Mouse (Mus musculus) left cerebral cortex, adult 9 months (tissue): Measurements from ENCODE around the gene Invs.

Source experiments
- DNase-seq, 2 experiments: peaks; one replicate each; pipeline ENCODE4 v3.0.0; 2022; ENCODE audit warnings: low spot score in 2 of 2

The Invs gene

GRCm38 (mm10) chr4:48279498-48280134 is at the start of gene Invs, which contains the start of gene Erp44:
Invs (plus strand) TSS chr4:48279760.
Erp44 (minus strand) TSS chr4:48279558.
- peak; percentile 96 to 98 for DNase-seq

DNA sequence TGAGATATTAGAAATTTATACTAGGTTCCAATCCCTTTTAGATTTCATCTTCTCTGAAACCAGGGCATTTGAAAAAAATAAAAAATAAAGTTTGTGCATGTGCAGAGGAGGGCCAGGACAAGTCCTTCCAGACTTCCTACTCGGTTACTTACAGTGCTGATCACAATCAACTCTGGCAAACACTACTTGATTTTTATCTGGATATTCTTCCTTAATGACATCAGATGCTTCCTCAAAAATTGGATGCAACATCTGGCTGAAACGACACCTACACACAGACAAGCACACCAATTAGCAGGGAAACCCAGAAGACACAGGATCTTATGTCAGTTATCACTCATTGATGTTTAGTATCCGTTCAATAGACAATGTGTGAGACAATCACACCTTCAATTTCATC is 42.8 kb upstream of the Invs start:
- no peak for DNase-seq

DNA sequence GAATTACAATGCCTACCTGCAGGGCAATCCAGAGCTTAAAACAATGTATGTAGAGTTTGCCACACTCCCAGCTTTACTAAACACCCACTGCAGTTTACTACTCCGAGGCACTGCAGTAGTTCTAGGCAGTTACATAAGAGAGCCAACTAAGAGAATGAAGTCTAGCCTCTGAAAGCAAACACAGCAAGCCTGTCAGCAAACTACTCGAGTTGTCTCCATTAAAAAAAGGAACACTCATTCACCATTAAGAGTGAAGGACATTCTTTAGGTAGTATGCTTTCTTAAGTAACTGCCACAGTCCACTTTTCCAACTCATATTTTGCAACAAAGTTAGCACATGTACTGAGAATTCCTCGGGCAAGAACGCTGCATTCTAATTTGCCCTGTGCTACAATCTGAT is 40.5 kb upstream of the Invs start:
- no peak for DNase-seq

- no peak for DNase-seq
Measured at GRCm38 (mm10) chr4:48242482-48242881, 37.1 kb upstream of the Invs start.

DNA sequence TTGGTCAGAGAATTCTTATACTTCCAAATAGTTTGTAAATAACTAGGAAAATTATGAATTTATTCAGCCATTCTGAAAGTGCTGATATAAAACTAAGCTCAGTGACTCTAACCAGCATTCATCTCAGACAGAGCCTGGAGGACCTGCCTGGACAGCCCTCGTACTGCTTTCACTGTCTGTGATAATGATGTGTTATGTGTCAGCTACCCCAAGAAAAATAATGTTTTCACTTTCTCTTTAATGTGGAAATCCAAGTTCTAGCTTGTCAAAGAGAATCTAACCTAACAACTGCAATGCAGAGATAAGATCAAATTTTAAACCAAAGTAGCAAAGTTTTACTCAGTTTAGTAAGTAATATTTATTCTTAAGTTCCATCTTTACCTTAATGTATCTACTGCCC is 35.8 kb upstream of the Invs start:
- no peak for DNase-seq

DNA sequence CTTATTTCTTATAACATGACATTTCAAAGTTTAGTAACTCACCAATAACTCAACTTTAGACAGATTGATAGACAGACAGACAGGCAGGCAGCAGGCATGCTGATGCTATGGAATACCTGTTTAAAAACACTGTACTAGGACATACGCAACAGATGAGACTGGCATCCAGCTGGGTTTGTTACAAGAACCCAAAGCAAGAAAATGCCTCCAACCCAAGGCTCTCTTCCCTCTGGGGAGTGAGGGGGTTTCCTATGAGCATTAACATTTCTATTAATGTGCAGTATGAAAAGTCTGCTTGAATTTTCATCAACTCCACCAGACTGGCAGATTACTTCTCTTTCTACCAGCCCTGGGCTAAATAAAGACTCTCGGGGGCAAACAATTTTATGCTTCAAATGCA is 35.3 kb upstream of the Invs start:
- DNase-seq = no peak

- DNase-seq = no peak
Measured at GRCm38 (mm10) chr4:48253266-48253665, 26.3 kb upstream of the Invs start.

- DNase-seq = no peak
Measured at GRCm38 (mm10) chr4:48258045-48258444, 21.5 kb upstream of the Invs start.

DNA sequence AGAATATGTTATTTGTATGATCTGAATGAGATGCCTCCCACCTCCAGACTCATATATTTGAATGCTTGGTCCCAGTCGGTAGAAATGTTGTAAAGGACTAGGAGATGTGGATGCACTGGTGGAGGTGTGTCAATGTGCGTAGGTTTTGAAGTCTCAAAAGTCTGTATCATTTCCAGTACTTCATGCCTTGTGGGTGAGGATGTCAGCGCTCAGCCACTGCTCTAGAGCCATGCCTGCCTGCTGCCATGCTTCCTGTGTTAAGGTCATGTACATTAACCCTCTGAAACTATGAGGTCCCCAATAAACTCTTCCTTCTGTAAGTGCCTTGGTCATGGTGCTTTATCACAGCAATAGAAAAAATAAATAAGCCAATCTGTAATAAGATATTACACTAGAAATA is 11.9 kb upstream of the Invs start:
- DNase-seq = no peak

DNA sequence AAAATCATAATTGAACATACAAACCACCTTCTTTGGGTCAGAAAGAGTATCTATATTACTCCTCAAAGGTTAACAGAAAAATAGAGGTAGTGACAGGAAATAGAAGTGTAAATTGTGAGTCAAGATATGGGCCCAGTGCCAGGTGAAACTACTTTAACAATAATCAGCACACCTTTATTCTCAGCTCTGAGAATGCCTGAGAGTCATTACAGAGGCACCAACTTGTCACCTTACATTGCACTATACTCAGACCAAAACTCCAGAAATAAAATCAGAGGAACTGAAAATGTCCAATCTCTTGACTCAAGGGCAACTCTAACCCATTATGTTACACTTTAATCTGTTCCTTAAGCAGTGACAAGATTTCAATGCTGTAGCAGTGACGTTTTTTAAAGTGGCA is 11.4 kb upstream of the Invs start:
- no peak for DNase-seq

DNA sequence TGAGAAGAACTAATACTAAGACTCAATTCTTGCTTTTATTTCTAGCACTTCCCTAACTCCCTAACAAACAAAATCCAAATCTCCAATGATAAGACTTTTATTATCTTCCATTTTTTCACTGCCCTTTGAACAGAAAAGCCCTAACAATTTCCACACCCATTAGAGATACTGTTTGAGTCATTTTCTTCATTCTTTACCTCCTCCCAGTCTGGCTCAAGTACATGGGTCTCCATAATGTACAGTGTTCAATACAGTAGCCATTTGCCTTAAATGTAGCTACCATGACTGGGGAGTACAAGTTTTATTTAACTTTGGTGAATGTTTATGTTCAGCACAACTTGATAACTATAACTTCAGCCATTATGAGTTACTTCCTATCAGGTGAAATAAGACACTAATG is 9.0 kb upstream of the Invs start:
- DNase-seq = no peak

DNA sequence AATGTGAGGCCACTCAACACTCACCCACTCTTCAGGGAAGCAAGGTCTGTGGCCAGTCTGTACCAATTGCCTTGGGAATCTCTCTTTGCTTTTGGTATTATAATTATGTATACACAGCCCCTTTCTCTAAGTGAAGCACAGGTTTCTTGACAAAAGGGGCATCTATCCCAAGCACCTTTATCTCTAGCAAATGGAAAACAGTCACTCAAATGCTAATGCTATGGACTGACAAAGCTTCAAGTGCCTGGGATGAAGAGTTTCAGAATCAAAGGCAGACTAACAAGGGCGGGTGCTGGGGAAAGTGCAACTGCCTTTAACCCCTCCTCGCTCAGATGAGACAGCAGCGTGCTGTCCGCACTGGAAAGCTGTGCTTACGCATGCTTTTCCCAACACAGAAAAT is 7.7 kb upstream of the Invs start:
- DNase-seq = no peak

GRCm38 (mm10) chr4:48273119-48273829 is 6.3 kb upstream of the Invs start:
- DNase-seq = no peak

DNA sequence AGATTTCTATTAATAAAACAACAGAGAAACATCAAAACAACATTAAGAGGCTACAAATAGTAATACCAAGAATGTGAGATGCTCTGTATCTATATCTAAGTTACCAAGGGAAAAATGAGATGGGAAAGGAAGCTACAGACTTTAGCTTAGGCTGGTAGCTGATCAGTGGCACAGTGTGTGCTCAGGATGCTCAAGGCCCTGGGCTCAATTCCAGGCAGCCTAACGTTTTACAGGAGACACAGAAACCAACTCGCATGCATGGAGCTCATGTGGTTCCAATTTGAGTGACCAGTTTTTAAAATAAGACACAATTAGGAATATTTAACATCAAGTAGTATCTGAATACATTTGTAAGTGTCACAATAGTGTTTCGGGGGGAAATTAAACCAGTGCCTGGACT is 3.8 kb upstream of the Invs start:
- DNase-seq = no peak

- DNase-seq = no peak
Measured at GRCm38 (mm10) chr4:48277011-48277410, 2.5 kb upstream of the Invs start.

GRCm38 (mm10) chr4:48278757-48279497 is 633 bp upstream of the Invs start:
- DNase-seq = peak in 1 of 2 experiments; percentile 33

GRCm38 (mm10) chr4:48281121-48281520 is 1.6 kb downstream of the Invs start:
- no peak for DNase-seq

GRCm38 (mm10) chr4:48287086-48287757 is 7.7 kb downstream of the Invs start:
- peak in 1 of 2 experiments; percentile 24 for DNase-seq

- no peak for DNase-seq
Measured at GRCm38 (mm10) chr4:48314814-48315213, 35.3 kb downstream of the Invs start.

DNA sequence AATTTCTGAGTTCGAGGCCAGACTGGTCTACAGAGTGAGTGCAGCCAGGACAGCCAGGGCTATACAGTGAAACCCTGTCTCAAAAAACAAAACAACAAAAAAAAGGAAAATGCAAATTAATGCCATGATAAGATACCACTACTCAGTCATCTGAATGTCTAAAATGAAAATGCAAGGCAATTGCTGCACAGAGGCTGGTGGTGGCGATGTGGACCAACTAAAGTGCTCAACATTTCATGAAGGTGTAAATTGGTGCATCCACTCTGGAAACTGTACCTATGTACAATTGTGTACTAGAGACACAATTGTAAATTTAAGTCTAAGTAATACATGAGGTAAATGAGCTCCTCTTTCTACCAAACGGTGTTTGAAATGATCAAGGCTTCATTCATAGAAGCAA is 36.5 kb downstream of the Invs start:
- no peak for DNase-seq

- DNase-seq = no peak
Measured at GRCm38 (mm10) chr4:48321276-48321675, 41.7 kb downstream of the Invs start.

DNA sequence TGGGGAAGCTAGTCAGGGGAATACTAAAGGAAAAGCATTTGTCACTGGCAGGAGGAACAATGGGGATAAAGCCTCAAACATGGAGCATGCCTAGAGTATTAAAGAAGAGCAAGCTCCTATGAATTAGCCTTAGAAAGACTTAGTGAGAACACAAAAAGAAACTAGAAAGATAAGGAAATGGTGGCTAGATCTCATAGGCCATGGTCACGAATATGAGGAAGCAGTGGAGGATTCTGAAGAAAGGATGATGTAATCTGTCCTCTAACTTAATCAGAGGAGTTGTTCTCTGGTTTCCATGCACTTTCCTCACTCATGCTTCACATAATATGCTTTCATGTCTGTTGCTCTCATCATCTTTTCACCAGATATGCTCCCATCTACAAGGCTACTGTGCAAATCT is 42.5 kb downstream of the Invs start:
- DNase-seq = no peak
